Mouse (Mus musculus) hindbrain, embryonic 16.5 days (tissue): ENCODE data around the gene Adam12. TPM values are rescaled to one million over a fixed set of nuclear protein-coding genes. Genes with fewer than 3 reads are reported as not detected.

Experiments
- ATAC-seq: fragments of 200-750 bp; cut with Nextera tagmentation; 2 replicates; pipeline ENCODE4 v1.8.0; 2017; ENCODE audit warnings: moderate TSS enrichment, moderate library complexity
- H3K27ac ChIP-seq: fragments of 300-500 bp; sonication (generic); 2 replicates; pipeline ENCODE4 v1.5.1; 2014; ENCODE audit warnings: low read depth, mild to moderate bottlenecking, control low read depth, low read length, moderate library complexity
- H3K27me3 ChIP-seq: fragments of 300-500 bp; sonication (generic); replicated peaks from 2 replicates; pipeline ENCODE4 v1.6.1; 2014; ENCODE audit warnings: low read length; ENCODE audit not compliant: control insufficient read depth, insufficient read depth
- H3K36me3 ChIP-seq: fragments of 300-500 bp; sonication (generic); 2 replicates; pipeline ENCODE4 v1.6.1; 2014; ENCODE audit warnings: mild to moderate bottlenecking, low read length, moderate library complexity, mixed read lengths; ENCODE audit not compliant: control insufficient read depth, insufficient read depth
- H3K4me1 ChIP-seq: fragments of 300-500 bp; sonication (generic); 2 replicates; pipeline ENCODE4 v1.6.1; 2014; ENCODE audit warnings: low read depth, low read length; ENCODE audit not compliant: control insufficient read depth, insufficient read depth
- H3K4me2 ChIP-seq: fragments of 300-500 bp; sonication (generic); 2 replicates; pipeline ENCODE4 v1.6.1; 2014; ENCODE audit warnings: mild to moderate bottlenecking, low read length, control low read depth, moderate library complexity
- H3K4me3 ChIP-seq: fragments of 300-500 bp; sonication (generic); 2 replicates; pipeline ENCODE4 v1.5.1; 2014; ENCODE audit warnings: mild to moderate bottlenecking, low read length, control low read depth, moderate library complexity
- H3K9ac ChIP-seq: fragments of 300-500 bp; sonication (generic); 2 replicates; pipeline ENCODE4 v1.6.1; 2014; ENCODE audit warnings: low read depth, mild to moderate bottlenecking, control low read depth, low read length, moderate library complexity
- H3K9me3 ChIP-seq: fragments of 300-500 bp; sonication (generic); 2 replicates; pipeline ENCODE4 v1.6.1; 2014; ENCODE audit warnings: mild to moderate bottlenecking, low read length, moderate library complexity; ENCODE audit not compliant: control insufficient read depth
- WGBS: fragments of 180-500 bp; shearing (Covaris S2); extraction: QIAGEN DNeasy Blood & Tissue Kit; methylation state at CpG from one replicate; pipeline ENCODE4 v1.1.7; 2014; 5-methylcytosine and 5-hydroxymethylcytosine counted together
- polyA plus RNA-seq: library from polyadenylated mRNA; unstranded; fragments of >200 nt; fragmentation: Nextera tagmentation; extraction: Ambion mirVana; gene quantifications from 2 replicates; pipeline ENCODE4 v1.2.1, GENCODE M21; 2015

The Adam12 gene
- polyA plus RNA-seq, 1 experiment from 2014 or later = 3.3 TPM

- H3K9me3 ChIP-seq = no peaks in the 10 kb centered on the region
- ATAC-seq = no peak
- H3K27ac ChIP-seq = no peak overlapping the region
- H3K9ac ChIP-seq = no peak overlapping the region
- WGBS = 57% methylated on average over 9 of the region's 9 CpGs
- no peaks in the 10 kb centered on the region; the same call in 1 of the 2 replicates for H3K27me3 ChIP-seq
- no peaks in the 10 kb centered on the region for H3K4me1 ChIP-seq
- H3K4me3 ChIP-seq = no peak overlapping the region
- no peaks in the 10 kb centered on the region for H3K36me3 ChIP-seq
- no peak overlapping the region for H3K4me2 ChIP-seq
These were observed 277.5 kb downstream of the Adam12 start for GRCm38 (mm10) chr7:133954111-133955091.

DNA sequence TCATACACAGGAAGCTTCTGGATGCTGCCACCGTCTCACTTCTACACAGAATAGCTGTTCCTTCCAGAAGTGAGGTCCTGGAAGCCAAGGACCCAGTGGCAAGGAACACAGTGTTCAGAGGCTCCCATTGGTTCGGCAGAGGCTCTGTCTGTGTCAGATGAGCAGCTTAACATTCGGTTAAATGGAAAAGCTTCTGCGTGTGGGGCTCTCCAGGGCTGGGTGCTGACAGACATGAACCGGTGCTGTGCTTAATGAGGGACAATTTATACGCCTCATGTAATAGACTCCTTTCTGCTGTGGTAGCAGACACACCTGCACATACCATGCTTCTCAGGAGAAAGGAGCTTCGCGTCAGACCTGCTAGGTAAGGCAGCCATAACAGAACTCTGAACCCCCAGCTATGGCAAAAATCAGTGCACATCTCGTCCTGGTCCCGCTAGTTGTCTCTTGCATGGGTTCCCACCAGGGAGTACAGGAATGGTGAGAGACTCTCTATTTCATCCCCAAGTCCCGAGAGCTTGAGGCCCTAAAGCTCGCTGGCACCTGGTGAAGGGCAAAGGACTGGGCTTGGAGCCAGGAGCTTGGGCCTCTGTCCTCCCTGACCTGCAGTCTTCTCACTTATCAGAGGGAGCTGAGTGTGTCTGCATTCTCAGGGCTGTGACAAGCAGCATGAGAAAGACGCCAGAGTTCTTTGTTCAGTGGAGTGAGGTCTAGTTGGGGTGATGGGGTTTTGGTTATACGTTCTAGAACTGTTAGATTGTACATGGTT lies 280.0 kb downstream of the Adam12 start:
- no peak for ATAC-seq
- no peak overlapping the region for H3K4me3 ChIP-seq
- H3K27me3 ChIP-seq = no peaks in the 10 kb centered on the region; the same call in 1 of the 2 replicates
- 73% methylated on average over 14 of the region's 14 CpGs for WGBS
- no peak overlapping the region for H3K9ac ChIP-seq
- H3K4me1 ChIP-seq = no peaks in the 10 kb centered on the region
- no peak overlapping the region for H3K4me2 ChIP-seq
- H3K36me3 ChIP-seq = no peaks in the 10 kb centered on the region
- H3K27ac ChIP-seq = no peak overlapping the region
- no peaks in the 10 kb centered on the region for H3K9me3 ChIP-seq

DNA sequence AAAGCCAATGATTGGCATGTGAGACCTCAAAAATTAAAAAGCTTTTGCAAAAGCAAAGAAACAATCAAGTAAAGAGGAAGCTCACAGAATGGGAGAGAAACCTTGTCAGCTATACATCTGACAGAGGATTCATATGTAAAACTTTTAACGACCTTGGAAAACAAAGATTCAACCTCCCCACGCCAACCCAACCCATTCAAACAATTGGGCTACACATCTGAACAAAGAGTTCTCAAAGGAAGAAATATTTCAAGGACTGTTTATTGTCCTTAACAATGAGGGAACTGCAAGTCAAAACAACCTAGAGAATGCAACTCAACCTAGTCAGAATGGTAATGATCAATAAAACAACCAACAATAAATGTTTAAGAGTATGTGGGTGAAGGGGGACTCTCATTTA lies 284.6 kb downstream of the Adam12 start:
- Histone ChIP-seq H3K4me3 (no peak overlapping the region), H3K4me1 (no peaks in the 10 kb centered on the region), H3K9ac (no peak overlapping the region), H3K27ac (no peak overlapping the region), H3K4me2 (no peak overlapping the region), H3K9me3 (no peaks in the 10 kb centered on the region), H3K36me3 (no peaks in the 10 kb centered on the region), H3K27me3 (no peaks in the 10 kb centered on the region; the same call in 1 of the 2 replicates)
- ATAC-seq = no peak
- WGBS = 61% methylated on average over 2 of the region's 2 CpGs

GRCm38 (mm10) chr7:133946757-133947345 lies 285.1 kb downstream of the Adam12 start:
- no peak overlapping the region for H3K9ac ChIP-seq
- H3K4me2 ChIP-seq = no peak overlapping the region
- H3K27me3 ChIP-seq = no peaks in the 10 kb centered on the region; the same call in 1 of the 2 replicates
- H3K4me3 ChIP-seq = no peak overlapping the region
- no peaks in the 10 kb centered on the region for H3K4me1 ChIP-seq
- WGBS = 47% methylated on average over 2 of the region's 2 CpGs
- no peak overlapping the region for H3K27ac ChIP-seq
- H3K36me3 ChIP-seq = no peaks in the 10 kb centered on the region
- no peaks in the 10 kb centered on the region for H3K9me3 ChIP-seq
- no peak for ATAC-seq

DNA sequence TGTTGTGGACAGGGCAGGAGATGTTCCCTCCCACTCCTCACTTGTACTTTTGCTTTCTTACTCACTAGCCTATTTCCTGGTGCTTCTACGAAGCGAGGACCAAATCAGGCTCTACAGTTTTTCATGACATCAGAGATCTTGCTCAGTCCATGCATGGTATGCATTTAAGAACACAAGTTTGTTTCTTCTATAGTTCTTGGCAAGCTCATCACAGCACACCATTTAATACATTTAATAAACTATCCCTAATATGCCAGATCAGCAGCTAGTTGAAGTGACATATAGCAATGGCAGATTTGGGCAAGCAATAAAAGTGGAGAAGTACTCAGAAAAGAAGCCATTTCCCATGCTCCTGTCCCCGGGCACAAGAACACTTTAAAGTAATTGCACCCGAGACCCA lies 285.8 kb downstream of the Adam12 start:
- no peak for ATAC-seq
- H3K27me3 ChIP-seq = no peaks in the 10 kb centered on the region; the same call in 1 of the 2 replicates
- H3K4me2 ChIP-seq = no peak overlapping the region

DNA sequence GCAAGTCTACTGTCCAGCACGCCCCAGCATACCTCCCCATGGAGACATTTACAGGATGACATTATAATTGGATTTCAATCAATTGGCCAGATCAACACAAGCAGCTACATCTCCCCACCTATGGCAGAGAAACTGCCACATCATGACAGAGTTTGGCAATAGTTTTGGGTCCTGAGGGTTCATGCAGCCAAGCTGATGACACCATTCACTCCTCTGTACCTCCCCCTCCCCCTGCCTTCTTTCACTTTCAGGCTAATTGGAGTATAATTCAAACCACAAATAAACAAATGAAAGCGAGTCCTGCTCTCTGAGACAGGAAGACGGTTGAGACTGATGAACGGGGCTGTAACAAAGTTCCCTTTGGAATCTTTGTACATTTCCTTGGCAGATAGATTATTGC lies 291.5 kb downstream of the Adam12 start:
- ATAC-seq = no peak
- no peak overlapping the region for H3K9ac ChIP-seq
- H3K4me1 ChIP-seq = peaks cover 9% of the 10 kb centered on the region
- no peak overlapping the region for H3K27ac ChIP-seq
- H3K36me3 ChIP-seq = no peaks in the 10 kb centered on the region
- no peak overlapping the region for H3K4me3 ChIP-seq
- no peak overlapping the region for H3K4me2 ChIP-seq
- H3K9me3 ChIP-seq = no peaks in the 10 kb centered on the region
- no peaks in the 10 kb centered on the region for H3K27me3 ChIP-seq
- 83% methylated on average over 4 of the region's 4 CpGs for WGBS

More for the DNA sequence above, 285.8 kb downstream of the Adam12 start:
- Histone ChIP-seq H3K27ac (no peak overlapping the region), H3K9me3 (no peaks in the 10 kb centered on the region), H3K4me3 (no peak overlapping the region), H3K36me3 (no peaks in the 10 kb centered on the region), H3K4me1 (no peaks in the 10 kb centered on the region), H3K9ac (no peak overlapping the region)
- 79% methylated on average over 4 of the region's 4 CpGs for WGBS

DNA sequence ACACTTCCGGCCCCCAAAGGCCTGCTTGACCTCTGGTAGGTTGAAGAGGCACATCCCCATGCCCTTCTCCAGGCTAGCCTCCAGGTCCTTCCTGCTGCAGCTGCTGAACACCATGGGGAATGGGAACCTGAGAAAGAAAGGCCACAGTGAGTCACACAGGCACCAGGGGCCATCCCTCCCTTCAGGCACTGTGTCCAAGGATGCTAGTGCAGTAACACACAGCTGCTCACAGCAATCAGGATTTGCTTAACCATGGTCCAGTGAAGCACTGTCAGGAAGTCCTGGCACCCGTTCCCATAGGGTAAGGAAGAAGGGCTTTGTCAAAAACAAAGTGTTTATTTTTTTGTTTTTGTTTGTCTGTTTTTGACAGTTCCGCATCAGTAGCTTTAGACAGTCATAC lies 294.5 kb downstream of the Adam12 start:
- no peaks in the 10 kb centered on the region for H3K36me3 ChIP-seq
- 84% methylated on average over 3 of the region's 3 CpGs for WGBS
- no peak overlapping the region for H3K4me3 ChIP-seq
- no peak for ATAC-seq
- H3K9ac ChIP-seq = no peak overlapping the region
- H3K27ac ChIP-seq = no peak overlapping the region
- no peaks in the 10 kb centered on the region for H3K9me3 ChIP-seq
- H3K4me1 ChIP-seq = peaks cover 9% of the 10 kb centered on the region
- H3K4me2 ChIP-seq = no peak overlapping the region
- H3K27me3 ChIP-seq = no peaks in the 10 kb centered on the region

GRCm38 (mm10) chr7:133936377-133936776 lies 295.6 kb downstream of the Adam12 start:
- 29% methylated on average over 4 of the region's 4 CpGs for WGBS
- ATAC-seq = no peak

GRCm38 (mm10) chr7:133933378-133933777 lies 298.6 kb downstream of the Adam12 start:
- WGBS = 52% methylated on average over 6 of the region's 6 CpGs
- Histone ChIP-seq H3K4me3 (no peak overlapping the region), H3K4me1 (peaks cover 9% of the 10 kb centered on the region), H3K9me3 (no peaks in the 10 kb centered on the region), H3K36me3 (no peaks in the 10 kb centered on the region), H3K9ac (no peak overlapping the region), H3K27me3 (no peaks in the 10 kb centered on the region), H3K27ac (no peak overlapping the region), H3K4me2 (no peak overlapping the region)
- no peak for ATAC-seq

More at GRCm38 (mm10) chr7:133936377-133936776, 295.6 kb downstream of the Adam12 start:
- Histone ChIP-seq H3K4me2 (no peak overlapping the region), H3K27ac (no peak overlapping the region), H3K9ac (no peak overlapping the region), H3K4me3 (no peak overlapping the region), H3K9me3 (no peaks in the 10 kb centered on the region), H3K36me3 (no peaks in the 10 kb centered on the region), H3K4me1 (peaks cover 9% of the 10 kb centered on the region), H3K27me3 (no peaks in the 10 kb centered on the region)
